Mouse (Mus musculus): ENCODE results near the gene Sh3kbp1.

DNA sequence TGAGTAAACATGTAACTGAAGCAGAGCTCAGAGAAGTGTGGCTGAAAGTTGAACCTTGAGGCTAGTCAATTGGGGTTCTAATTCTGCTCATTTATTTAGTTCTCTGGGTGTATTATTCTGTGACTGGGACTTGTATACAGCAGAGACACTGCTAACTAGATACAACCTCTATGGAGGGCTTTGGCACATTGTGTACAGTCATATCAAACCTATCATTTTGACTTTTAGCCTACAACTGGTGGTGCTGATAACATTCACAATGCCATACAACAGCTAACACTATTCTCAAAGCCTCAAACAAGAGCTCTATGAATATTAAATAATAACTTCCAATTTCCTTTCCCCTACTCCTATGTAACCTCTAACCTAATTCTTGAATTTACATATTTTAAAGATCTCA is 129.2 kb downstream of the Sh3kbp1 start:
- TF ChIP-seq POLR2A (IDR thresholded peaks at IDR 0.05; ENCODE audit: extremely low read depth, insufficient read depth, low read length) (no peak), CTCF (IDR thresholded peaks at IDR 0.05; ENCODE audit: extremely low read depth, insufficient read depth, low read length) (no peak)
